Mouse (Mus musculus): ENCODE measurements around the gene Borcs7. TPM values are rescaled to one million over a fixed set of nuclear protein-coding genes. Genes with fewer than 3 reads are reported as not detected.

Gene Borcs7
- polyA plus RNA-seq, 1 experiment from 2014 or later, result 26.7 TPM

- H3K27me3 ChIP-seq (replicated peaks; ENCODE audit: control insufficient read depth, insufficient read depth, low read length), result no peaks in the 10 kb centered on the region
- no peak overlapping the region for H3K27ac ChIP-seq (ENCODE audit: low read depth, low read length)
- peaks cover 28% of the 10 kb centered on the region for H3K4me1 ChIP-seq (ENCODE audit: control insufficient read depth, insufficient read depth, low read depth, low read length)
- no peak for ATAC-seq
- no peak overlapping the region for H3K4me2 ChIP-seq (ENCODE audit: low read length)
- H3K9me3 ChIP-seq (ENCODE audit: control insufficient read depth, low read length), result no peaks in the 10 kb centered on the region
- 80% methylated on average over 3 of the region's 3 CpGs for WGBS
- H3K4me3 ChIP-seq (ENCODE audit: low read length), result no peak overlapping the region
- H3K36me3 ChIP-seq (ENCODE audit: control insufficient read depth, insufficient read depth, low read length), result 0 out of 2 replicates have a peak, but pooled peaks cover 4% of the 10 kb centered on the region
- no peak overlapping the region for H3K9ac ChIP-seq (ENCODE audit: low read depth, low read length)
Measured at GRCm38 (mm10) chr19:46647254-46647653, 42.5 kb upstream of the Borcs7 start.

GRCm38 (mm10) chr19:46647850-46648249, 41.9 kb upstream of the Borcs7 start:
- H3K9me3 ChIP-seq (ENCODE audit: control insufficient read depth, low read length), result no peaks in the 10 kb centered on the region
- H3K27me3 ChIP-seq (replicated peaks; ENCODE audit: control insufficient read depth, insufficient read depth, low read length), result no peaks in the 10 kb centered on the region
- peaks cover 26% of the 10 kb centered on the region for H3K4me1 ChIP-seq (ENCODE audit: control insufficient read depth, insufficient read depth, low read depth, low read length)
- no peak for ATAC-seq
- WGBS, result 86% methylated on average over 8 of the region's 8 CpGs
- no peak overlapping the region for H3K27ac ChIP-seq (ENCODE audit: low read depth, low read length)
- no peak overlapping the region for H3K4me3 ChIP-seq (ENCODE audit: low read length)
- no peak overlapping the region for H3K9ac ChIP-seq (ENCODE audit: low read depth, low read length)
- H3K4me2 ChIP-seq (ENCODE audit: low read length), result no peak overlapping the region
- H3K36me3 ChIP-seq (ENCODE audit: control insufficient read depth, insufficient read depth, low read length), result 0 out of 2 replicates have a peak, but pooled peaks cover 4% of the 10 kb centered on the region

DNA sequence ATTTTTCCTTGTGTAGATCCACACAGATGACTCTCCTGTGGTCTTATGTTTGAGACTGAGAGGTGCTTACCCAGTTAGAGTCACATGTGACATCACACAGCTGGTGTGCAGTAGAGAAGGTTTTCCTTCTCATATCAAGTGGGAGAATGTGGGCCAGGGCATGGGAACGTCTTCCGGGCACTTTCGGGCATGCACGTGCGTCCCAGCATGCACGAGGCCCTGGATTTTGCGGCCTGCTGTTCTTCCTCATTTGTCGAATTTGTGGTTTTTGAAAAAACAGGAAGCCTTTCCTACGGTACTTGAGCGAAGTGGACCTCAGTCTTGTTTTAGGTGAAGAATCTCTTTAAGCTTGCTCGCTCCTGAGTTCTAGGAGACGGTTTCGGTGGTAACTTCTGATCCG, 41.1 kb upstream of the Borcs7 start:
- no peak for ATAC-seq
- no peak overlapping the region for H3K4me2 ChIP-seq (ENCODE audit: low read length)
- H3K9ac ChIP-seq (ENCODE audit: low read depth, low read length), result no peak overlapping the region
- H3K36me3 ChIP-seq (ENCODE audit: control insufficient read depth, insufficient read depth, low read length), result peaks cover 7% of the 10 kb centered on the region; the same call in 1 of the 2 replicates
- H3K4me1 ChIP-seq (ENCODE audit: control insufficient read depth, insufficient read depth, low read depth, low read length), result peaks cover 20% of the 10 kb centered on the region
- WGBS, result 92% methylated on average over 14 of the region's 14 CpGs
- H3K27ac ChIP-seq (ENCODE audit: low read depth, low read length), result no peak overlapping the region
- no peaks in the 10 kb centered on the region for H3K9me3 ChIP-seq (ENCODE audit: control insufficient read depth, low read length)
- no peaks in the 10 kb centered on the region for H3K27me3 ChIP-seq (replicated peaks; ENCODE audit: control insufficient read depth, insufficient read depth, low read length)
- no peak overlapping the region for H3K4me3 ChIP-seq (ENCODE audit: low read length)

DNA sequence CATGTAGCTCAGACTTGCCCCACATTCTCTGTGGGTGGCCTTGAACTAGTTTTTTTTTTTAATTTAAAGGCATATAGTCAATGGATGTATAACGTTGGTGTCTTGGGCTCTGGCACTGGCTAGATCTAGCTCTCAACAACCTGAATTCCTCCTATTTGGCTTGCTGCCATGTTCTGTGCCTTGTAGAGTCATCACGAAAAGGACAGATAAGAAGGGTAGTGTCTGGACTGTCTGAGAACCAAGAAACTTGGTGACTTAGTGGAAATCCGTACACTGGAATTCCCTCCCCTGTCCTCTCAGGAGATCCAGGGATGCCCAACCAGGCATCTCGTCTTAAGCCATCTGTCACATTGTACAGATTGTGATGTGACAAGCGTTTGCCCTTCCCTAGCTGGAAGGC, 36.5 kb upstream of the Borcs7 start:
- Histone ChIP-seq H3K4me3 (ENCODE audit: low read length) (no peak overlapping the region), H3K9me3 (ENCODE audit: control insufficient read depth, low read length) (no peaks in the 10 kb centered on the region), H3K4me1 (ENCODE audit: control insufficient read depth, insufficient read depth, low read depth, low read length) (no peaks in the 10 kb centered on the region), H3K9ac (ENCODE audit: low read depth, low read length) (no peak overlapping the region), H3K27me3 (replicated peaks; ENCODE audit: control insufficient read depth, insufficient read depth, low read length) (no peaks in the 10 kb centered on the region), H3K4me2 (ENCODE audit: low read length) (no peak overlapping the region), H3K27ac (ENCODE audit: low read depth, low read length) (no peak overlapping the region), H3K36me3 (ENCODE audit: control insufficient read depth, insufficient read depth, low read length) (peaks cover 36% of the 10 kb centered on the region)
- ATAC-seq, result no peak
- WGBS, result 78% methylated on average over 5 of the region's 5 CpGs

DNA sequence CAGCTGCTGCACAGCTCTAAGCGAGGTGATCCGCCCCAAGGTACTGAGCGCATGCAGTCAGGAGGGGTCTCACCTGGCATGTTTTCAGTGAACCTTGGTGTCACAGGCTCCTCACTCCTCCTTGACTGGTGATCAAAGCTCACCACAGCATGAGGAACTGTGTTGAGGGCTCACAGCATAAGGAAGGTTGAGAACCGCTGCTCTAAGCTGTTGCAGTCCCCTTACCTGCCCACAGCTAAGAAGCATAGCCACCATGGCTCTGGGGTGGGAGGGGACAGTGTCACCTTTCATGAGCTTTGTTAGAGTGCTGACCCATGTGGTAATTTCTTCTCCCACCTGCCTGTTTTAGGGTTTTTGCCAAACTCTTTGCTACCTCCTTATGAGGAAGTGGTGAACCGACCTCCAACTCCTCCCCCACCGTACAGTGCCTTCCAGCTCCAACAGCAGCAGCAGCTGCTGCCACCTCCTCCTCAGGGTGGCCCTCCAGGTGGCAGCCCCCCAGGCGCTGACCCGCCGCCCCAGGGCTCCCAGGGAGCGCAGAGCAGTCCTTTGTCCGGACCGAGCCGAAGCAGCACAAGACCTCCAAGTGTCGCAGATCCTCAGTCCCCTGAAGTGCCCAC, 36.0 kb upstream of the Borcs7 start:
- no peaks in the 10 kb centered on the region for H3K9me3 ChIP-seq (ENCODE audit: control insufficient read depth, low read length)
- ATAC-seq, result no peak
- no peak overlapping the region for H3K9ac ChIP-seq (ENCODE audit: low read depth, low read length)
- H3K4me2 ChIP-seq (ENCODE audit: low read length), result no peak overlapping the region
- no peaks in the 10 kb centered on the region for H3K4me1 ChIP-seq (ENCODE audit: control insufficient read depth, insufficient read depth, low read depth, low read length)
- WGBS, result 93% methylated on average over 14 of the region's 14 CpGs
- H3K27me3 ChIP-seq (replicated peaks; ENCODE audit: control insufficient read depth, insufficient read depth, low read length), result no peaks in the 10 kb centered on the region
- no peak overlapping the region for H3K4me3 ChIP-seq (ENCODE audit: low read length)
- no peak overlapping the region for H3K27ac ChIP-seq (ENCODE audit: low read depth, low read length)
- H3K36me3 ChIP-seq (ENCODE audit: control insufficient read depth, insufficient read depth, low read length), result peaks cover 33% of the 10 kb centered on the region

GRCm38 (mm10) chr19:46655626-46656025, 34.1 kb upstream of the Borcs7 start:
- ATAC-seq, result no peak
- Histone ChIP-seq H3K27ac (ENCODE audit: low read depth, low read length) (no peak overlapping the region), H3K9me3 (ENCODE audit: control insufficient read depth, low read length) (no peaks in the 10 kb centered on the region), H3K36me3 (ENCODE audit: control insufficient read depth, insufficient read depth, low read length) (peaks cover 33% of the 10 kb centered on the region), H3K27me3 (replicated peaks; ENCODE audit: control insufficient read depth, insufficient read depth, low read length) (no peaks in the 10 kb centered on the region), H3K4me3 (ENCODE audit: low read length) (no peak overlapping the region), H3K4me2 (ENCODE audit: low read length) (no peak overlapping the region), H3K4me1 (ENCODE audit: control insufficient read depth, insufficient read depth, low read depth, low read length) (no peaks in the 10 kb centered on the region), H3K9ac (ENCODE audit: low read depth, low read length) (no peak overlapping the region)
- 93% methylated on average over 10 of the region's 10 CpGs for WGBS

GRCm38 (mm10) chr19:46656151-46656840, 33.4 kb upstream of the Borcs7 start:
- WGBS, result 94% methylated on average over 21 of the region's 21 CpGs
- ATAC-seq, result no peak
- H3K36me3 ChIP-seq (ENCODE audit: control insufficient read depth, insufficient read depth, low read length), result peaks cover 33% of the 10 kb centered on the region

GRCm38 (mm10) chr19:46657339-46658020, 32.2 kb upstream of the Borcs7 start:
- Histone ChIP-seq H3K4me1 (ENCODE audit: control insufficient read depth, insufficient read depth, low read depth, low read length) (no peaks in the 10 kb centered on the region), H3K27ac (ENCODE audit: low read depth, low read length) (no peak overlapping the region), H3K9ac (ENCODE audit: low read depth, low read length) (no peak overlapping the region), H3K9me3 (ENCODE audit: control insufficient read depth, low read length) (no peaks in the 10 kb centered on the region), H3K4me3 (ENCODE audit: low read length) (no peak overlapping the region), H3K36me3 (ENCODE audit: control insufficient read depth, insufficient read depth, low read length) (peaks cover 33% of the 10 kb centered on the region), H3K27me3 (replicated peaks; ENCODE audit: control insufficient read depth, insufficient read depth, low read length) (no peaks in the 10 kb centered on the region), H3K4me2 (ENCODE audit: low read length) (no peak overlapping the region)
- ATAC-seq, result no peak
- WGBS, result 95% methylated on average over 3 of the region's 3 CpGs

More at GRCm38 (mm10) chr19:46656151-46656840, 33.4 kb upstream of the Borcs7 start:
- H3K4me2 ChIP-seq (ENCODE audit: low read length), result no peak overlapping the region
- H3K4me1 ChIP-seq (ENCODE audit: control insufficient read depth, insufficient read depth, low read depth, low read length), result no peaks in the 10 kb centered on the region
- no peaks in the 10 kb centered on the region for H3K27me3 ChIP-seq (replicated peaks; ENCODE audit: control insufficient read depth, insufficient read depth, low read length)
- H3K9ac ChIP-seq (ENCODE audit: low read depth, low read length), result no peak overlapping the region
- H3K27ac ChIP-seq (ENCODE audit: low read depth, low read length), result no peak overlapping the region
- H3K4me3 ChIP-seq (ENCODE audit: low read length), result no peak overlapping the region
- H3K9me3 ChIP-seq (ENCODE audit: control insufficient read depth, low read length), result no peaks in the 10 kb centered on the region

GRCm38 (mm10) chr19:46658348-46658747, 31.4 kb upstream of the Borcs7 start:
- no peak overlapping the region for H3K27ac ChIP-seq (ENCODE audit: low read depth, low read length)
- no peak for ATAC-seq
- H3K27me3 ChIP-seq (replicated peaks; ENCODE audit: control insufficient read depth, insufficient read depth, low read length), result no peaks in the 10 kb centered on the region
- no peaks in the 10 kb centered on the region for H3K4me1 ChIP-seq (ENCODE audit: control insufficient read depth, insufficient read depth, low read depth, low read length)
- H3K4me3 ChIP-seq (ENCODE audit: low read length), result no peak overlapping the region
- H3K4me2 ChIP-seq (ENCODE audit: low read length), result no peak overlapping the region
- no peak overlapping the region for H3K9ac ChIP-seq (ENCODE audit: low read depth, low read length)
- H3K36me3 ChIP-seq (ENCODE audit: control insufficient read depth, insufficient read depth, low read length), result peaks cover 29% of the 10 kb centered on the region
- H3K9me3 ChIP-seq (ENCODE audit: control insufficient read depth, low read length), result no peaks in the 10 kb centered on the region
- 98% methylated on average over 7 of the region's 7 CpGs for WGBS
